Mouse (Mus musculus) embryonic stem cell, embryonic (primary cell): Measurements from ENCODE around the gene 4930469K13Rik.

Source experiments
- CTCF ChIA-PET, 4 experiments: fragments of 300-600 bp in 2 of 4; fragments of 350-600 bp in 2 of 4; sonication (Branson Sonifier 250); formaldehyde crosslinking; loops; one replicate each; lab custom pipeline; 2022; ENCODE audit warnings: inconsistent platforms in 2 of 4; lab: Charles Lee
- POLR2A ChIA-PET, 4 experiments: fragments of 300-600 bp in 2 of 4; fragments of 350-600 bp in 2 of 4; sonication (Branson Sonifier 250); formaldehyde crosslinking; loops; one replicate each; lab custom pipeline; 2022; ENCODE audit warnings: antibody characterized with exemption in 4 of 4, inconsistent platforms in 1 of 4; lab: Charles Lee

Gene 4930469K13Rik

DNA sequence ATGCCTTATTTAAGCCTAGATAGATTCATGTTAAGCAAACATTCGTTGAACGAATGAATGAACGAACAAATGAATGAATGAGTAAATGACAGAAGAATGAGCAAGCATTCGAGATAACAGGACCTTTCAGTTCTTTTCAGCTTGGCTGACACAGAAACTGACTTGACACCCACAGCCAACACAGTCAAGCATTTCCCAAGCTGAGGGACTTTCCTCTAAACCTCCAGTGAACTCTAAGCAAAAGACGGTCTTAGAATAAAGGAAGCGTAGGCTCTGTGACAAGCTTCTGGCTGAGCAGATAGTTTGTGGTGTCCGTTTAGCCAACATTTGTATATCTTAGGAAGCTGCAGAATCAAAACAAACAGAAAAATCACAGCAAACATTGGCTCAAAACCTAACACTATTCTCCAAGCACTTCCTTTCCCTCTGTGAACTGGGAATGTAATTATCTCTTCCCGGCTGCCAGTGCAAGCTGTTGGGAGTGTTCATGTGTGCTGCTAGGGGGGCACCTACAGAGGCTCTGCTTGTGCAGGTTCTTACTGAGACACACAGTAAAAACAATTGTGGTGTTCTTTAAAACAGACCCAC is 12.1 kb downstream of the 4930469K13Rik start:
- CTCF ChIA-PET, result no interaction called here

GRCm38 (mm10) chr11:34084639-34085038 is 13.7 kb downstream of the 4930469K13Rik start:
- ChIA-PET CTCF (interaction anchor here in 1 of 4 experiments (0.6 kb wide), 1 partner anchor 150 kb away, joined by 3 read pairs; no protein-coding TSS in a partner anchor), POLR2A (no interaction called here)

More for the DNA sequence above, 12.1 kb downstream of the 4930469K13Rik start:
- POLR2A ChIA-PET, result no interaction called here

- POLR2A ChIA-PET, result interaction anchor here in 1 of 4 experiments (0.6 kb wide), 1 partner anchor 170 kb away, joined by 3 read pairs; no protein-coding TSS in a partner anchor
Observed at GRCm38 (mm10) chr11:34083795-34084194, 14.6 kb downstream of the 4930469K13Rik start.

DNA sequence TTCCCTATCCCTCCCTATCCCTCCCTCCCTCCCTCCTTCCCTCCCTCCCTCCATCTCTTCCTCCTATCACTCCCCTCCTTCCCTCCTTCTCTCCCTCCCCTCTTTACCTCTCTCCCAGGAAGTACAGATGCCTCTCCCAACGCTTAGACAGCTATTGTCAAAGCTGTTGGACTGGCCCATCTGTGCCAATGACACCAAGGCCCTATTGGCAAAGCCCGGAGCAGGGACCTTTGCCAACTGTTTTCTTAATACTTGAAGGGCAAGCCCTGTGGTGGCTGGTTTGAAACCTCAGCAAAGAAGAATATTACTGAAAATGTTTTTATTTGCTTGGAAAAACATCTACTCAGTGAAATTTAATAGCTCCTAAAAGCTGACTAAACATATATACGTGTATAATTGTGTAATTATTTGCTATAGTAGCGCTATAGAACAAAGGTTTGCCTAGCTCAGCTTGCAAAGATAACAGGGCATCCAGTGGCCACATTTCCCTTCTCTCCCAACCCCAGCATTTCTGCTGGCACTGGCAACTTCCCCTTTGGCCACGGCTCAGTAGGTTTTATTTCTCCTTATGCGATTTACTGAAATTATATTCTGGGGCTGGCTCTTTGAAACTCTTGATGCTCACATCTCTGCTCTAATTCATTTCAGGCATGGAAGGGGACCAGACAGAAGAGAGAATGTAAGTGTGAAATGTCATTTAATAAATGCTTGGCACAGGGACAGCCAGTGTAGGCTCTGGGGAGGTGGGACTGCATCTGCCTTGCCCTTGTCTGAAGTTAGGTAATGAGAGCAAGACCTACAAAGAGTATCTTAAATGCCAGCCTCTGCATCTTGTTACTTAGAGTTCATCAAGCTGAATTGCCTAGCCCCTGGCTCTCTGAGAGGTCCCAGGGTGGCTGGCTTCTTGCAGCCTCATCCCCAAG is 18.6 kb downstream of the 4930469K13Rik start:
- CTCF ChIA-PET, result interaction anchor here in 2 of 4 experiments (0.6 to 0.8 kb wide), 2 partner anchors 43 to 206 kb away, joined by 3 to 4 read pairs; no protein-coding TSS in a partner anchor
- POLR2A ChIA-PET, result no interaction called here

More at GRCm38 (mm10) chr11:34083795-34084194, 14.6 kb downstream of the 4930469K13Rik start:
- CTCF ChIA-PET, result no interaction called here

DNA sequence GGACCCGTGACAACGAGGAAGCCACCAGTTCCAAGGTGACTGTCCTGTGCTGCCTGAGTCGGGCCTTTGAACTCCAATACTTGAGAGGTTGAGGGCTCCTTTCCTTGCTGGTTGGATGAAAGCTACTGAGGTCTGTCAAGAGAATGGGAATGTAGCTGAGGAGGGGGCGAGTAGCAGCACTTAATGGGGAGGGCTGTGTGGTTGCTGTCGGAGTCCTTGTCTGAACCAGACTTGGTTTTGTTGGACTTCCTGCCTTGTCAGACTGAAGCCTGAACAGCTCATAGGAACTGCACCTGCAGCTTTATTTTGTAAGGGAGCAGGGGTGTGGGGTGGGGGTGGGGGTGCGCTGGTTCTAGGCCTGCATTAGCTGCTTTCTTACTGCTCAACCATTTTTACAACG is 19.8 kb downstream of the 4930469K13Rik start:
- ChIA-PET CTCF (interaction anchor here in 1 of 4 experiments (0.8 kb wide), 1 partner anchor 44 kb away, joined by 3 read pairs; no protein-coding TSS in a partner anchor), POLR2A (no interaction called here)

GRCm38 (mm10) chr11:34077870-34078269 is 20.5 kb downstream of the 4930469K13Rik start:
- POLR2A ChIA-PET, result no interaction called here
- CTCF ChIA-PET, result no interaction called here

DNA sequence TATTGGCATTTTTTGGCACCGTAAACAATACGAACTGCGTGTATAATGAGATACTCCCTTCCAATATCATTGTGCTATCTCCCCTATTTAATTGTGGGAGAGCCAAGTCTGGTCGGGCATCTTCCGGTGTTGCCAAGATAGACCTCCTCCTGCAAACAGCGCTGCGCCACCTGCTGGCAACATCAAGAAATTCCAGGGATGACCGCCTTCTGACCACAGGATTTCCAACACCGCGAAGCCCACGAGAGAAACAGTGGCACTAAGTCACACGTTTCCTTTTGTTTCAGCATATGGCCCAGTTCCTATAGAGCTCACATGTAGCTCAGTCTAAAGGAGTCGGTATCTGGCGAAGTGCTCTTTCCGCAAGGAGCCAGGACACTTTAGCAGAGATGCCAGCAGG is 24.6 kb downstream of the 4930469K13Rik start:
- CTCF ChIA-PET, result interaction anchor here in 1 of 4 experiments (0.7 kb wide), 1 partner anchor 57 kb away, joined by 5 read pairs; no protein-coding TSS in a partner anchor
- POLR2A ChIA-PET, result no interaction called here

DNA sequence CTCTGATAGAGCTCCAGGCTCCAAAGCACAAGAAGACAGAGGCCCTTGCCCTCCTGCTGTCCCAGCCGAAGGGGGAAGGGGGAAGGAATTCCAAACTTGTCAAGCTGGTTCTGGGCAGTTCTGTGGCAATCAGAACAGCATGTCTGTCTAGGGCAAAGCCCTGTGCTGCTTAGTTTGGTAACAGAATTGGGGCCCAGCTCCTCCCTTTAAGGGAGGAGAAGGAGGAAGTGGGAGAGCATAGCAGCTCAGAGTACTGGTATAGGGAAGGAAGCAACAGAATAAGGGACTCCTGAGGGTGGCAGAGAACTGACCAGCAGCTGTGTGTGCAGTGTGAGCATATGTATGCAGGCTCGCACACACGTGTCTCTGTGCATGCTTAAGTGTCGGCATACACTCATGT is 26.0 kb downstream of the 4930469K13Rik start:
- ChIA-PET POLR2A (no interaction called here), CTCF (interaction anchor here in 3 of 4 experiments (0.6 to 0.9 kb wide), 4 partner anchors 51 to 858 kb away, joined by 3 to 4 read pairs (median 3); no protein-coding TSS in a partner anchor)

- CTCF ChIA-PET, result no interaction called here
- POLR2A ChIA-PET, result no interaction called here
Observed at GRCm38 (mm10) chr11:34070596-34070995, 27.8 kb downstream of the 4930469K13Rik start.

DNA sequence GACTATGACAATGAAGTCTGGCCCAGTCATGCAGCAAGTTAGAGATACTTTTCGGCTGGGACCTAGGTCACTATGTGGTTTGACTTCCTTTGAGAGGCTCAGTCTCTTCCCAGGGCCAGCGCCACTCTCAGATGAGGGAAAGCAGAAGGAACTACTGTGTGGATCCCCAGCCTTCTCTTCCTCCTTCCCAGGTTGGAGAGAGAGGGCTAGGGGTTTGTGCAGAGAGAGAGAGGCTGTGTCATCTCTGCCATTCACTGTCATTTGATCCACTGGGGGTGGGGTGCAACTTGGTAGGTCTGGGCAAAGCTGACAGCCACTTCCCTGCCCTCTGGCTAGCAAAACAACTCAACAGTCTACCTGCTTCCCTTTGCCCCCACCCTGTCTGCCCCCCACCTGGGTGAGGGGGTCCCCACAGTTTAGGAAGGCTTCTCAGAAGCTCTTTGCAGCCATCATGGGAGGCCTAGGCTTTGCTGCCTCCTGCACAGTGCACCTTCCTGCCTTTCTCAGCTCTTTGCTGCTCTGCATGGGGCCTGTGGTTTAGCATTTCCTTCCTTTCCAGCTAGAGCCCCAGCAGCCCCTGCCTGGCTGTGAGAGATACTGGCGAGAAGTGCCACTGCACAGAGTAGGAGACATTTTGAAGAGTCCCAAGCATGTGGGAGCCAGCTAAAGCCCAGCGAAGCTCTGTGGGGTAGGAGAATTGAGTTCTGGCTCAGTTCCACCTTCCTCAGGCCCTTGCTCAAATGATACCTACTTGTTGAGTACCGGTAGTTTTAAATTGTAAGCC is 34.5 kb downstream of the 4930469K13Rik start:
- POLR2A ChIA-PET, result no interaction called here

DNA sequence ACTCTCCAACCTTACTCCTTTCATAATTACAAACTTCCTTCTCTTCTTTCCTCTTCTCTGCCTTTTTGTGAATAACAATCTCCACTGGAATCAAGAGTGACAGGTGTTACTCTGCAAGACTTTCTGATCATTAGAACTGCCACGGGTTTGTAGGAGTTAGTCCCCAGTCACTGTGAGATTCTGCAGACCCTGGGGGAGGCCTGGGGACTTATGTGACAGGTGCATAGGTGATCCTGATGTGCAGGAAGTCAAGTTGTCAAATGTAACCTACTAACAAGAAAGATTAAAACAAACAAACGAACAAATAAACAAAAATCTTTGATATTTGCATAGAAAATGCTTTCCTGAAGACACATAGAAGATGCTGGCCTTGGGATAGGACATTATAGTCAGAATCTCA is 35.1 kb downstream of the 4930469K13Rik start:
- CTCF ChIA-PET, result interaction anchor here in 1 of 4 experiments (1.1 kb wide), 1 partner anchor 61 kb away, joined by 3 read pairs; no protein-coding TSS in a partner anchor
- POLR2A ChIA-PET, result no interaction called here

More for the DNA sequence above, 34.5 kb downstream of the 4930469K13Rik start:
- CTCF ChIA-PET, result interaction anchor here in 1 of 4 experiments (1.1 kb wide), 1 partner anchor 61 kb away, joined by 3 read pairs; no protein-coding TSS in a partner anchor

- ChIA-PET POLR2A (interaction anchor here in 1 of 4 experiments (0.7 kb wide), 1 partner anchor 104 kb away, joined by 3 read pairs; no protein-coding TSS in a partner anchor), CTCF (no interaction called here)
Observed at GRCm38 (mm10) chr11:34061740-34062139, 36.6 kb downstream of the 4930469K13Rik start.

DNA sequence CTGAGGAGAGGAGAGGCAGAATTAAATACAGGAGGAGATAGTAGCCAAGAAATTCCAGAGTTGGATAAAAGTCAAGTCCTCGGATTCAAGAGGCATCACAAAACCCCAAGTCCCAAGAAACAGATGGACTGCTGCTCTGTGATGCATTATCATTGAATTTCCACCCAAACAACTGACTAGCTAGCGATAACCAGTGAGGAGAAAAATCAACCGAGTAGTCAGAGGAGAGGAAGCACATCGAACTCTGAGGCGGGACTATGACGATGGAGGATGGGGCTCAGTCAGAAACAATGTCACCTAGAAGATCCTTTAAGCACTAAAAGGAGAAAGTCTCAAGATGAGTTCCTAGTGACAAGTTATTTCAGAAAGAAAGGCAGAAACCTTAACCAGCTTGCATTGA is 39.4 kb downstream of the 4930469K13Rik start:
- POLR2A ChIA-PET, result no interaction called here
- CTCF ChIA-PET, result no interaction called here

- ChIA-PET CTCF (no interaction called here), POLR2A (no interaction called here)
Observed at GRCm38 (mm10) chr11:34058332-34058731, 40.0 kb downstream of the 4930469K13Rik start.

- ChIA-PET POLR2A (no interaction called here), CTCF (interaction anchor here in 2 of 4 experiments (0.5 to 0.7 kb wide), 2 partner anchors 247 to 884 kb away, joined by 3 to 8 read pairs; no protein-coding TSS in a partner anchor)
Observed at GRCm38 (mm10) chr11:34056715-34057114, 41.6 kb downstream of the 4930469K13Rik start.

DNA sequence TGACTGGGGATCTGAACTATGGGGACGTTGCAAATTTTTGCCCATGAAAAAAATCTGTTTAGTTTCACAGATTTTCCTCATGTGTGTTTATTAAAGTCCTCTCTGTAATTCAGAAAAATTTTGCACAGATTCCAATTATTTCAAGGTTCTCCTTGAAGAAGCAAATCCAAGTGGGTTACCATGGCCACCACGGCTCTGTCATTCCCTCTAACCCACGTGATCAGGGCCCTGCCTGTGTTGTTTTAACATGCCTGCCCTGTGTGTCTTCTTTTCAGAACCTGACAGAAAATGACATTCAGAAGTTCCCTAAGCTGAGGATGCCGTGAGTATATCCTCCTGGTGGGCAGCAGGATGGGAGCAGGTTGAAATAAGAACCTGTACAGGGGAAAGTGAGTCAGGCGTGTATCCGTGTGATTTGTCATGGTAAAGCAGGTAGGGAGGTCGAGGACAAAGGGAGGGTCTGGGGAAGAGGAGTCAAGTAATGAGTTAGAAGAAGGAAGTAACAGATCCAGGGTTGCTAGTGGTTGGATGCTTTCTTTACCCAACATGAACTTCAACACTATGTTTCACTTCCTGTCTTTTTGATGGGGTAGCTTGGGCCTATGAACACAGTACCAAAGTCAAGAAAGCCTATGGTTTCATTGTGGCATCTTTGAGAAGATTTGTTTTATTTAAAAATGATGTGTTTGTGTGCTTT is 44.2 kb downstream of the 4930469K13Rik start:
- CTCF ChIA-PET, result no interaction called here
- POLR2A ChIA-PET, result no interaction called here

DNA sequence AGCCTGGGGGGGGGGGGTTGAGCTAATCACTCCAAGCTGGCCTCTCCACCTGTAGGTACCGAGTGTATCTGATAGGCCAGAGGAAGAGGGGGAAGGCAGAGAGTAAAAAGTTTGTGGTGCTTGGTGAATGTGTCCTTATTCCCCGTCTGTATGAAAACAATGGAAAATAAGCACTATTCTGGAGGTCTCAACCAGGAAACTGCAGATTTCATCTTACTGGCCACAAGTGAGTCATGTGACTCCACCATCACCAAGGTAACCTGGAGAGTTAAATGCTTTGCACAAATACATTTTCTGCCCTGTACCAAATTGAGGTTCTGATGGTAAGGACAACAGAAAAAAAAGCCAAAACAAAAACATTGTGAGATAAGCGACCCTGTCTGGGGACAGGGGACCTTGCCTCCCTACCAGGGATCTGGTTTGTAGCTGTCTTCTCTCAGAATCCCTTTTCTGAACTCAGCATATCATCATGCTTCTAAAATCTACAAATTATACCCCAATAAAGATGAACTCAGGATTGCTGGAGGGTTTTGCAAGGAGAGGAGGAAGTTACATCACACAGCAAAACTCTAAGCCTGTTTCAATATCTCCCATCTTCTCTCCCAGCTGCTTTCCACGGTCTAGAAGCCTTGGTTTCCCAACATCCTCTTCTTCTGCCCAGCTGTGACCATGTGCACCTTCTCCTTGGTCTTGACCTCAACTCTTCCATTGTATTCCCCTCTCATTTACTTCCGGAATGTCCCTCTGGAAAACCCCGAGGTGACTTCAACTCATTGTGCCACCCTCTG is 45.1 kb downstream of the 4930469K13Rik start:
- CTCF ChIA-PET, result no interaction called here
- POLR2A ChIA-PET, result no interaction called here
